Mouse (Mus musculus) intestine, embryonic 14.5 days (tissue): ENCODE measurements around the gene Brsk1. TPM values are rescaled to one million over a fixed set of nuclear protein-coding genes. Genes with fewer than 3 reads are reported as not detected.
A peak's percentile ranks its signal among the peaks of the same experiment; 100 is the strongest.

Experiments used
- ATAC-seq: fragments of 200-750 bp; cut with Nextera tagmentation; replicated peaks from 2 replicates; pipeline ENCODE4 v1.8.0; 2017; ENCODE audit warnings: low read depth, moderate number of reproducible peaks, moderate TSS enrichment, moderate library complexity; ENCODE audit not compliant: low FRiP score, low TSS enrichment
- DNase-seq: peaks from one replicate; pipeline ENCODE4 v3.0.0-alpha.2; 2018; ENCODE audit warnings: low spot score
- H3K27ac ChIP-seq: fragments of 300-500 bp; sonication (generic); 2 replicates; pipeline ENCODE4 v1.5.1; 2014; ENCODE audit warnings: low read depth, mild to moderate bottlenecking, control low read depth
- H3K27me3 ChIP-seq: fragments of 300-500 bp; sonication (generic); replicated peaks from 2 replicates; pipeline ENCODE4 v1.6.1; 2014; ENCODE audit warnings: low read length, control low read depth; ENCODE audit not compliant: control insufficient read depth, insufficient read depth
- H3K36me3 ChIP-seq: fragments of 300-500 bp; sonication (generic); 2 replicates; pipeline ENCODE4 v1.6.1; 2014; ENCODE audit warnings: low read length, control low read depth; ENCODE audit not compliant: control insufficient read depth, insufficient read depth
- H3K4me1 ChIP-seq: fragments of 300-500 bp; sonication (generic); replicated peaks from 2 replicates; pipeline ENCODE4 v1.6.1; 2014; ENCODE audit warnings: low read length, control low read depth, mixed read lengths; ENCODE audit not compliant: control insufficient read depth, insufficient read depth
- H3K4me2 ChIP-seq: fragments of 300-500 bp; sonication (generic); 2 replicates; pipeline ENCODE4 v1.6.1; 2014; ENCODE audit warnings: low read length
- H3K4me3 ChIP-seq: fragments of 300-500 bp; sonication (generic); 2 replicates; pipeline ENCODE4 v1.5.1; 2014; ENCODE audit warnings: low read depth, low read length, control low read depth, mixed read lengths
- H3K9ac ChIP-seq: fragments of 300-500 bp; sonication (generic); 2 replicates; pipeline ENCODE4 v1.6.1; 2014; ENCODE audit warnings: mild to moderate bottlenecking, low read length
- H3K9me3 ChIP-seq: fragments of 300-500 bp; sonication (generic); 2 replicates; pipeline ENCODE4 v1.6.1; 2016; ENCODE audit warnings: low read length, control low read depth; ENCODE audit not compliant: control insufficient read depth
- WGBS: fragments of 180-500 bp; shearing (Covaris S2); extraction: QIAGEN DNeasy Blood & Tissue Kit; methylation state at CpG from one replicate; pipeline ENCODE4 v1.1.7; 2014; 5-methylcytosine and 5-hydroxymethylcytosine counted together
- polyA plus RNA-seq: library from polyadenylated mRNA; unstranded; fragments of >200 nt; fragmentation: Nextera tagmentation; extraction: Ambion mirVana; gene quantifications from 2 replicates; pipeline ENCODE4 v1.2.1, GENCODE M21; 2014

Gene Brsk1
- polyA plus RNA-seq, 1 experiment from 2014 or later = 1.7 TPM

DNA sequence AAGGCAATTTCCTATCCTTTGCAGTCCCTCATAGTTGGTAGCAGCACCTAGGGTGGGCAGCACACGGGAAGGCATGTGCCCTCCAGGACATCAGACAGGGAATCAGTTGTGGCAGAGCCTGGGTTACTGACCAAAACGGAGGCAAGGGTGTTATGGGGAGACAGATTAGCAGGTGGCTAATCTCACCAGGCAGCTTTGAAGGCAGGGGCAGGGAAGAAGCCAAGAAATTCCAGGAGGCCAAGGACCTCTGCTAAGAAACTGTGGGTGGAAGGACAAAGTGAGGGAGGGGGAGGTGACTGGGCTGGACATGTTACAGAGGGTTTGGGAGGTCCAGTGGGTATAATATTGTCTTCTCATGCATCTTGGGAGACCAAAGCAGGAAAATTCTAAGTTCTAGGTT lies 53.0 kb downstream of the Brsk1 start:
- H3K36me3 ChIP-seq = peaks cover 42% of the 10 kb centered on the region
- ATAC-seq = no peak
- no peaks in the 10 kb centered on the region for H3K27me3 ChIP-seq
- no peak overlapping the region for H3K27ac ChIP-seq
- no peak overlapping the region for H3K9ac ChIP-seq
- DNase-seq = no peak
- WGBS = 67% methylated on average over 2 of the region's 2 CpGs
- H3K4me1 ChIP-seq = peaks cover 25% of the 10 kb centered on the region
- no peaks in the 10 kb centered on the region for H3K9me3 ChIP-seq
- no peak overlapping the region for H3K4me3 ChIP-seq
- no peak overlapping the region for H3K4me2 ChIP-seq

DNA sequence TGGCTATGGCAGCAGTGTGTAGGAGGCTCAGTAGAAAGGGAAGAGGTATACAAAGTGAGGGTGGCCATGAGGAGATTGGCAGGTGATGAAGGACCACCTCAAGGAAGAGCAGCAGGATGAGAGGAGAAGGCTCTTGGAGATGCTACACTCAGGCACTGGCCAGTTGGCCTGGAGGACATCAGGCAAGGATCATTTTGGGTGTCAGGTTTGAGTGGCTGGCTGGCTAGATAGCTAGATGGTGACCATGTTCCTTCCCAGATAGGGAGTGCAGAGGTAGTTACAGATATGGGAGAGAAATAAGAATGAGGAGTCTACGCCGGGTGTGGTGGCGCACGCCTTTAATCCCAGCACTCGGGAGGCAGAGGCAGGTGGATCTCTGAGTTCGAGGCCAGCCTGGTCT lies 54.5 kb downstream of the Brsk1 start:
- DNase-seq (no peak), ATAC-seq (no peak)
- H3K9me3 ChIP-seq = no peaks in the 10 kb centered on the region
- H3K4me2 ChIP-seq = no peak overlapping the region
- no peaks in the 10 kb centered on the region for H3K27me3 ChIP-seq
- H3K27ac ChIP-seq = no peak overlapping the region
- 93% methylated on average over 5 of the region's 6 CpGs for WGBS
- peaks cover 20% of the 10 kb centered on the region for H3K4me1 ChIP-seq
- no peak overlapping the region for H3K4me3 ChIP-seq
- H3K9ac ChIP-seq = no peak overlapping the region
- H3K36me3 ChIP-seq = peaks cover 42% of the 10 kb centered on the region

DNA sequence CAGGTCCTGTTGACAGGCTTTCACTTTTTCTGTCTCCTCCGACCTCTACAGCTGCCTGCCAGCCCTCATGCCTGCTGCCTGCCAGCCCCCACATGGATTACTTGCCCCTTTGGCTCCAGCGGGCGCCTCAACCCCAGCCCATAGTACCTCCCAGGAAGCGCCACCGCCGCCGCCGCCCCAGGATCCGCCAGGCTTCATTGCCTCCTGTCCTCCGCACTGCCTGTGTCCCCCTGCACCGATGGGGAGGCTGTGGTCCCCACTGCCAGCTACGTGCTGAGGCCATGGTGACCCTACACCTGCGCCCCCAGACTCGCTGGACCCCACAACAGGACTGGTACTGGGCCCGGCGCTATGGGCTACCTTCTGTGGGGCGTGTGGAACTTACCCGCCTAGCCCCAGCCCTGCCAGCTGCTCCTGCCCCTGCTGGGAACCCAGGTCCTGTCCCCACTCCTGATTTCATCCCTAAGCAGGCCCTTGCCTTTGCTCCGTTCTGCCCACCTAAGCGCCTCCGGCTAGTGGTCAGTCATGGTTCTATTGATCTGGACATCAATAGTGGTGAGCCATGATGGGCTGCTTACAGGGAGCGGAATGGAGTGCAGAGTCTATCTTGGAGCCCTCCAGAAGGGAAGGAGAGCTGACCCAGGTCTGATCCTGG lies 56.0 kb downstream of the Brsk1 start:
- DNase-seq = no peak
- no peak for ATAC-seq
- Histone ChIP-seq H3K4me1 (peaks cover 17% of the 10 kb centered on the region), H3K27me3 (no peaks in the 10 kb centered on the region), H3K36me3 (peaks cover 42% of the 10 kb centered on the region), H3K9ac (no peak overlapping the region), H3K9me3 (no peaks in the 10 kb centered on the region), H3K27ac (no peak overlapping the region), H3K4me2 (no peak overlapping the region), H3K4me3 (no peak overlapping the region)
- WGBS = 87% methylated on average over 22 of the region's 22 CpGs

DNA sequence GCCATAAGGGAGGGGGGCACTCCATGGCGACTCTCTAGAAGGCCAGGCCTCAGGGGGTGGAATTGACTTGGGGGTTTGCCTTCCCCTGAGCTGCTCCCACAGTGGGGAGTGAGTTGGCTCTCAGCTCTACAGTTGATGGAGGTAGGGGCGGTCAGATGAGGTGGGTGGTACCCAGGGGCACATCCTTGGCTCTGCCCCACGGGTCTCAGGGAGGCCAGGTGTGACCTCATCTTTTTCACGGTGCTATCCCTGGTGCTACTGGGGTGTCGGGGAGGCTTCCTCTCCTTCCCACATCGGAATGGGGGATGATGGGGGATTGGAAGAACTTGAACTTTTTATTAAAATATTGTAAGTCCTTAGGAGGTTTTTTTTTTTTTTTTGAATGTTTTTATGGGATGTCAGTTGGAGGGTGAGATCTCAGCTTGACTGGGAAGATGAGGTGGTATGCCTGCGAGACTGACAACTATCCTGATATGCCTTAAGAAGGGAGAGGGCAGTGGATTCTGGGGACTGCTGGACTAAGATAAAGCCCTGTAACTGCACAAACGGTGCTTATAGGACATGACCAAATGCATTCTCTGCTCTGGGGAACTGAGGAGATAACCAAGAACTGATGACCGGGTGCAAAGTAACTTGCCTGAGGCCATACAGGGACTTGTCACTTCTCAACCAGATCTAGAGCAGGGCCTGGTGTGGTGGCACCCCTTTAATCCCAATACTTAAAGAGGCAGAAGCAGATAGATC lies 56.9 kb downstream of the Brsk1 start:
- H3K4me2 ChIP-seq = no peak overlapping the region
- no peaks in the 10 kb centered on the region for H3K9me3 ChIP-seq
- WGBS = 72% methylated on average over 9 of the region's 9 CpGs
- no peak overlapping the region for H3K27ac ChIP-seq
- no peaks in the 10 kb centered on the region for H3K27me3 ChIP-seq
- H3K4me3 ChIP-seq = no peak overlapping the region
- H3K4me1 ChIP-seq = peaks cover 18% of the 10 kb centered on the region; the same call in 1 of the 2 replicates
- no peak for DNase-seq
- no peak for ATAC-seq
- H3K36me3 ChIP-seq = peaks cover 38% of the 10 kb centered on the region
- H3K9ac ChIP-seq = no peak overlapping the region

DNA sequence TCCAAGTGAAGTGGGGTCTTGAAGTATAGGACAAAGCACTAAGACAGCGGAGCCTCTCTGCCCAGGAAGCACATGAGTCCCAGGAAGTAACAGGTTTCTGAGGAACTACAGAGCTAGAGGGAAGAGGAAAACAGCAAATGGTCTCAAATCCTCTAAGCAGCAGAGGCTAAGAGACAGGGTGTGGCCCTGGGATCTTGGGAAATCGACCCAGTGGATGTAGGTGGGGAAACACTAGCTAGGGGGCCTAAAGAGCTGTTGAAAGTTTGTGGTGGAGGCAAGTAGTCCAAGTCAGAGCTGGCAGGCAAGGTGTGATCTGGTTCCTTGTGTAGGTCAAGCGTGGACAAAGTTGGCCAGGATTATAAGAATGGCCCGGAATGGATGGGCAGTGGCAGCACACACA lies 57.9 kb downstream of the Brsk1 start:
- Histone ChIP-seq H3K27ac (no peak overlapping the region), H3K36me3 (peaks cover 28% of the 10 kb centered on the region), H3K27me3 (no peaks in the 10 kb centered on the region), H3K4me2 (no peak overlapping the region), H3K9me3 (no peaks in the 10 kb centered on the region), H3K4me3 (no peak overlapping the region), H3K9ac (no peak overlapping the region), H3K4me1 (peaks cover 18% of the 10 kb centered on the region; the same call in 1 of the 2 replicates)
- 72% methylated on average over 4 of the region's 4 CpGs for WGBS
- DNase-seq (no peak), ATAC-seq (no peak)

DNA sequence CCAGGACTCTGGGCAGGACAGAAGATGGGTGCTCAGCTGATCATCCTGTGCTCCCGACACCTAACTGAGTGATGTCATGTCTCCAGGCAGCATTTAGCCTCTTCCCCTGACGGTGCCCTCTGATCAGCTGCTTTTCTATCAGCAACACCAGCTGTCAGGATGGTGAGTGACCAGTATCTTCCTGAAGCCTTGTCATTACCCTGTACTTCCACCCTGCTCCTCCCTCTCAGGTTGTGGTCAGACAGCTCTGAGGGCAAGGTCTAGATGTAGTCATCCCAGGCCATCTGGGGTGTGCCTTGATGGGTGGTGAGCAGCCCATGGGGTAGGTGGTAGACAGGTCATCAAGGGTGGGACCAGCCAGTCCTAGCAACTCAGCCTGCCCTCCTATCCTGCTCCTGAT lies 58.8 kb downstream of the Brsk1 start:
- Histone ChIP-seq H3K36me3 (peaks cover 22% of the 10 kb centered on the region), H3K9me3 (no peaks in the 10 kb centered on the region), H3K4me3 (no peak overlapping the region), H3K27me3 (no peaks in the 10 kb centered on the region), H3K4me2 (no peak overlapping the region), H3K4me1 (peaks cover 17% of the 10 kb centered on the region; the same call in 1 of the 2 replicates), H3K9ac (no peak overlapping the region), H3K27ac (no peak overlapping the region)
- ATAC-seq (no peak), DNase-seq (no peak)
- 83% methylated on average over 2 of the region's 2 CpGs for WGBS

DNA sequence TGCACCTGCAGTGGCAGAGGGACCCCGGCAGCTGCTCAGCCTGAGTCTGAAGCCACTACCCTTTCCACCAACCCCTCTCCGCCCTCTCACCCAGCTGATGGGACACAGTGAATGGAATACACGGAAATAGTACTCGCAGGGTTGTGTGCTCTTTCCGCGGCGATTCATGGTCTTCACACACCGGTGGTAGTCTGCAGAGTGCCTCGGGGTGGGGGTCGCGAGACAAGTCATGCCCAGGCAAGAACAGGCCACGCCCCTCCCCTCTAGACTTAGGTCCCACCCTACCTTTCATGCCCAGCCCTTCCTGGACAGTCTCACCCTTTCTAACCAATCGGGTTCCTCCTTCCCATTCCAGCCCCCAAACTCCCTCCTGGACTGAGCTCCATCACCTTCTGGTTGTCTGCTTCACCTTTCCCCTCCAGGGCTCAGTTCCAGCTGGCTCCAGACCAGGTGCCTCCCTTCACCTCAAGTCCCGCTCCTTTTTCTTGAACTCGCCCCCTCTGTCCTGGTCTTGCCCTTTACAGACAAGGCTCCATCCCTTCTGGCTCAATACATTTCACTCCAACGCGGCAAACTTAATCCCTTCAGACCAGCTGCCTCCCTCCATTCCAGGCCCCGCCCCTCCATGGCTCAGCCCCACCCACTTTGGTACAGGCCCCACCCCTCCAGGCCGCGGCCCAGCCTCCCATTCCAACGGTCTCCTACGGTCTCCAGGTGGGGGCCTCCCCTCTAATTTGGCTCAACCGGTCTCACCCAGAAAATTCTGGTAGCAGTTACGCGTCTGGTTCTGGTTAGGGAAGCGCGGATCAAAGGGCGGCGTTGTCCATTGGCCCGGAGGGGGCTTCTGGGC lies 61.8 kb downstream of the Brsk1 start:
- WGBS = 2% methylated on average over 30 of the region's 30 CpGs

DNA sequence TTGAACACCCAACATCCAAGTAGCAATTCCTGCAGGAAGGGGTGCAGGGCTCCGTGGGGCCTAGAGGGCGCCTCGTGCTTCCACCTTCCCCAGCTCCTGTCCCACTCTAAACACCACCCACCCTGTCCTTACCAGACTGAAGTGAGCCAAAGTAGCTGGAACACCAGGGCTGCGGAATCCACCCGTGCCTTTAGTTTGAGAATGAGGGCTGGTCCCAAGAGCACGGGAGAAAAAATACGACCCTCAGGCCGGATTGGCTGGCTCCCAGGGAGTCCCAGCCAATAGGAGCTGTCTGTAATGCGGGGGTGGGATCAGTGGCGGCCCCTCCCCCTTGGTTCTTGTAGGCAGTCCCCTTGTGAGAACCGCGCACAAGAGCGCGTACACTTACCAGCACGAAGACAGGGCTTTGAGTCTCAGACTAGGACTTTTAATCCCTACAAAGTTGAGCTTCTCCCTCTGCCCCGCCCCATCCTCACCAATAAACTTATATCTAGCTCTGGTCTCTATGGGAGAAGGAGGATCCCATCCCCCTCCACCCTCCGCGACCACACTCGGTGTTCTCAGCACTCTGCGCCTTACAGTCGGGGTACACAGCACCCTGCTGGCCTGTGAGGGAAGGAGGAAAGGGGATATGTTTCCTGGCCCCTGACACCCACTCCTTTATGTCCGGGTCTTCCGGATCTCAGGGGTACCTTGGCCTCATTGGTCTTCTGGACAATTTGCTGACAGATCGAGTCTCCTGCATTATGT lies 62.6 kb downstream of the Brsk1 start, which contains the start of gene Cox6b2:
Gene Cox6b2 (minus strand): TSS at position 274 of the 750 bp plus-strand sequence.
- H3K27me3 ChIP-seq = no peaks in the 10 kb centered on the region
- peak within 1 kb of the TSS; percentile 35 for H3K4me3 ChIP-seq
- DNase-seq (peak; percentile 94), ATAC-seq (peak; percentile 90)
- peak within 1 kb of the TSS; percentile 64 for H3K4me2 ChIP-seq
- 5% methylated on average over 24 of the region's 24 CpGs for WGBS
- H3K27ac ChIP-seq = peak within 1 kb of the TSS; percentile 57; the same call in 1 of the 2 replicates
- H3K9ac ChIP-seq = peak within 1 kb of the TSS; percentile 36
- H3K36me3 ChIP-seq = no peaks in the 10 kb centered on the region
- peaks cover 17% of the 10 kb centered on the region; the same call in 1 of the 2 replicates for H3K4me1 ChIP-seq
- H3K9me3 ChIP-seq = no peaks in the 10 kb centered on the region

More for the DNA sequence above, 61.8 kb downstream of the Brsk1 start:
- ATAC-seq (peak; percentile 73), DNase-seq (peak; percentile 89)
- Histone ChIP-seq H3K9me3 (no peaks in the 10 kb centered on the region), H3K36me3 (no peaks in the 10 kb centered on the region; the same call in 1 of the 2 replicates), H3K27ac (peak overlapping the region; percentile 57; the same call in 1 of the 2 replicates), H3K9ac (peak overlapping the region; percentile 36), H3K4me1 (peaks cover 17% of the 10 kb centered on the region; the same call in 1 of the 2 replicates), H3K4me3 (peak overlapping the region; percentile 35), H3K4me2 (peak overlapping the region; percentile 64), H3K27me3 (no peaks in the 10 kb centered on the region)
